Mouse (Mus musculus) kidney, adult 2 months (tissue): ENCODE results near the gene Fosl2. TPM values are rescaled to one million over a fixed set of nuclear protein-coding genes. Genes with fewer than 3 reads are reported as not detected.

Experiments
- DNase-seq: peaks from one replicate; pipeline ENCODE4 v3.0.0; 2021
- H3K27ac ChIP-seq: fragments of 200-500 bp; 2 replicates; pipeline ENCODE4 v1.5.1; 2012; ENCODE audit warnings: low read depth, low read length, control low read depth, inconsistent platforms; ENCODE audit not compliant: insufficient read depth
- H3K27me3 ChIP-seq: fragments of 200-500 bp; replicated peaks from 2 replicates; pipeline ENCODE4 v1.6.1; 2012; ENCODE audit warnings: mild to moderate bottlenecking, moderate library complexity, low read length, inconsistent platforms; ENCODE audit not compliant: control insufficient read depth, insufficient read depth
- H3K36me3 ChIP-seq: fragments of 200-500 bp; 2 replicates; pipeline ENCODE4 v1.6.1; 2012; ENCODE audit warnings: mild to moderate bottlenecking, moderate library complexity, low read length, inconsistent platforms; ENCODE audit not compliant: control insufficient read depth, insufficient read depth
- H3K4me1 ChIP-seq: fragments of 200-500 bp; 2 replicates; pipeline ENCODE4 v1.6.1; 2011; ENCODE audit warnings: low read length; ENCODE audit not compliant: control insufficient read depth, insufficient read depth
- H3K4me3 ChIP-seq: fragments of 200-500 bp; 2 replicates; pipeline ENCODE4 v1.5.1; 2011; ENCODE audit warnings: mild to moderate bottlenecking, low read depth, low read length, control low read depth; ENCODE audit not compliant: insufficient read depth
- CTCF ChIP-seq: fragments of 200-500 bp; conservative IDR thresholded peaks from 2 replicates; pipeline ENCODE4 v1.5.1; 2011; ENCODE audit warnings: low read depth, mild to moderate bottlenecking, control low read depth, low read length, moderate library complexity, mixed read lengths; ENCODE audit not compliant: insufficient read depth, insufficient read length
- POLR2A ChIP-seq: fragments of 200-500 bp; IDR thresholded peaks from one replicate; pipeline ENCODE4 v1.6.1; 2011; ENCODE audit warnings: low read depth, low read length, control low read depth
- WGBS: fragments of 180-500 bp; shearing (Covaris S2); methylation state at CpG from one replicate; pipeline ENCODE4 v1.1.7; 2018; 5-methylcytosine and 5-hydroxymethylcytosine counted together
- polyA plus RNA-seq: library from polyadenylated mRNA; depleted of rRNA; stranded (reverse); fragments of >200 nt; gene quantifications from 2 replicates; pipeline ENCODE4 v1.2.3, GENCODE M21; 2012

The Fosl2 gene
- polyA plus RNA-seq, 1 experiment: 7.5 TPM

DNA sequence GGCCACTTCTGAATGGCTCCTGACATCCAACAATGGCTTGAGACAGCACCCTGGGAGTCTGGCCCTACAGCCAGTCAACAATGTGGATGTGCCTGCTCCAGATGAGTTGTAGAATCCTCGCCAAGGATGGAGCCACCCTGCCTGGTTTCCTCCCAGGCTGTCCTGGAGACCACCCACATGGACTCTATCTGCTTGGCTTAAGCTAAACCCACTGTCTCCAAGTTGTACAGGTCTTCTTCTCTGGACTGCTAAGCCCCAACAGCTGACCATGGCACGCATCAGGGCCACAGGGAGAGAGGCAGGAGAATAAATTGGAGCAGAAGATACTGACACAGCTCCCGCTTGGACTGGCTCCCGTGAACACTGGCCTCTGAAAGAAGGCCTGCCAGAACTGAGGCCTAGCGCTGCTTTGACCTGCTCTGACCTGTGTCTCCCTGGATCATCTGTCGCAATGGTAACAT lies 32.6 kb upstream of the Fosl2 start:
- H3K36me3 ChIP-seq: no peaks in the 10 kb centered on the region
- WGBS: 89% methylated on average over 6 of the region's 6 CpGs
- DNase-seq: peak; percentile 36
- H3K27me3 ChIP-seq: no peaks in the 10 kb centered on the region
- H3K4me3 ChIP-seq: no peak overlapping the region
- H3K4me1 ChIP-seq: no peaks in the 10 kb centered on the region
- TF ChIP-seq POLR2A: no peak
- H3K27ac ChIP-seq: no peak overlapping the region

DNA sequence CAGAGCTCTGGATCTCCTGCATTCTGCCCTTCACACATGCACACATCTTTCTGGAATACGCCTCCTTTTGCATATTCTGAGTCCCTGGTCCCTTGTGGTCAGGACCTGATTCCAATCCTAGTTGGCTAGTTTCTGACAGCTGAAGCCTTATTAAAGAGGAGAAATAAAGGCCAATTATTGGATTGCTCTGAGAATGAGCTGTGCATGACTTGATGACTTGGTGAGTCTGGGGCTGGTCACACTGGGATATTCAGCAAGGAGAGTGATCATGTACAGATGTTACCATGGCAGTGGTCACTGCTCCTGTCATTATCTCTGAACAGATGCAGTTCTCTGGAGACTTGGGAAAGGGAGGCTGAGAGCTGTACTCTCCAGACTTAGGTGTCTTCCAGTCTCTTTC lies 32.1 kb upstream of the Fosl2 start:
- Histone ChIP-seq H3K27ac (no peak overlapping the region), H3K36me3 (no peaks in the 10 kb centered on the region), H3K4me1 (no peaks in the 10 kb centered on the region), H3K4me3 (no peak overlapping the region), H3K27me3 (no peaks in the 10 kb centered on the region)
- no peak for DNase-seq
- WGBS: 91% methylated on average over 1 of the region's 1 CpGs
- no peak for TF ChIP-seq POLR2A
- TF ChIP-seq CTCF: no peak

DNA sequence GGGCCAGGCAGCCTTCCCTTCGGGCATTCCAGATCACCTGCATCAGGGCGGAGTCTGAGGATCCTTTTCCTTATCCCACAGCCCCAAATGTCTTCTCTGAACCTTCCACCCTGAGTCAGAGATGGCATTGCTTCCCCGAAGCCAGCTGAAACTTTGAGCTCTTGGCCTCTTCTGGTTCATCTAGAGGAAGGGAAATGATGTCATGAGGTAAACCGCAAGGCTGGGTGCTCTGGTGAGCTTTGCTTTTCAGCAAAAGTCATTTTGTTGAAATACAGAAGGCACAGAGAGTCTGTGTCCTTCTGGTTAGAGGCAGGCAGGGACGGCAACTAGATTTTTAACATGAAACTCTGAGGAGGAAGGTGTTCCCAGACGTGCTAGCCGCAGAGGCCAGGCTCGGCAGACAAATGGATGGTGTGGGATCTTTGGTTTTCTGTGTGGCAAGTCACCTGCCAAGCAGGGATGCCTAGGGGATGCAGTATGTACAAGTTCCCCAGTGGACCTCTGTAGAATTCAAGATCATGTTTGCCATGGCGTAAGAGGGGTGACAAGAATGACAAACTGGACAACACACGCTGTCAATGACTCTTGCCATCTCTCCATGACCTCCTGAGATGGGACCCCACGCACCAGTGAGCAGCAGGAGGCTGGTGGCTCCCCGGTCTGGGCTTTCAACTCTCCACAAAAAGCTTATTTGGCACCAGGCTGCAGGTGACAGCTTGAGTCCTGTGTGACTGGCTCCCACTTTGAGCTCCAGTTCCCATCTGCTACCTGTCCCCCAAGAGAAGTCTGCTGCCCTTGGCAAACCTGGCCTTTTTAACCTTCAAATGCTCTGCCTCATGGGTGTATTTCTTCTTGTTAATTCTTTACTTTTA lies 31.2 kb upstream of the Fosl2 start:
- no peak overlapping the region for H3K4me3 ChIP-seq
- no peaks in the 10 kb centered on the region for H3K4me1 ChIP-seq
- no peak overlapping the region for H3K27ac ChIP-seq
- TF ChIP-seq CTCF (no peak), POLR2A (no peak)
- no peaks in the 10 kb centered on the region for H3K27me3 ChIP-seq
- peak; percentile 19 for DNase-seq
- no peaks in the 10 kb centered on the region for H3K36me3 ChIP-seq
- 84% methylated on average over 12 of the region's 12 CpGs for WGBS

DNA sequence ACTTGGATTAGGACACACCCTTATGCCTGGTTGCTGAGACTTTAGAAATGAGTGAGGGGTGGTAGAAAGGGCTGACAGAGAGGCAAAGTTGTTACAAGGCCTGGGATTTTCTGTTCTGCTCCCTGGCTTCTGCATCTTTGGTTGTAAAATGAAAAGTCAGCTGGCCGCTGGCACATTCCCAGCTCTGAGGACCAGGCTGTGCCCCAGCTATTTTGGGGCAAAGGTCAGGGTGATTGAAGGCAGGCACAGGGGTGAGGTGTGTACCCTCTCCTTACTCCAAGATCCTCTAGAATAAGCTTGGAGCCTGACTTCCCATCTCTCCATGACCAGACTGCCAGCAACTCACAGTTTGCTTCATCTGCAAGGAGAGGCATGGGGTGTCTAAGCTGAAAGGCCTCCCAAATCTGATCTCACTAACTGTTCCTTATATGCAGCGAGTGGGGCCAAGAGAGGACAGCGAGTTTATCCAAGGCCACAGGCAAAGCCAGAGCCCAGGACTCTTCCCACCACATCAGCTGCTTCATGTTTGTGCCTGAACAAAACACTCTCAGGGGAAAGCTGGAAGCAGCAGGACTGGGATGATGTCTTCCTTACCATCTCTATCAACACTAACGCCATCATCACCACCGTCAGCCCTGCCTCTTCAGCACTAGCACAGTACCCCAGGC lies 29.0 kb upstream of the Fosl2 start:
- H3K36me3 ChIP-seq: no peaks in the 10 kb centered on the region

DNA sequence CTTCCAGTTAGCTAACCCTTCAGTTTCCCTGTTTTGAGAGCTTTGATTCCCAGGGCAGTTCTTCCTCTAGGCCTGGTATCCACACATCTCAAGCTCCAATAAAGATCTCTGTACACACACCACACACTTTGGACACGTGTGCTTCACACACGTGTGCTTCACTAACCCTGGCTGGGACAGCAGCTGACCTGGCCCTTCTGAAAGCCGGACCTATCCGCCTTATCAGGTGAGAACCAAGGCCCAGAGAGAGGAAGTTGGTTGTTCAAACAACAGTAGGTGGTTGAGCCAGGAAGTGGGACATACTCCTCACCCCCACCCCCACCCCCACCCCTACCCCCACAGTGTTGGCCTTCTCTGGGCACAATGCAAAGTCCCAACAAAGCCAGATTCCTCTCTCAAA lies 24.9 kb upstream of the Fosl2 start:
- H3K36me3 ChIP-seq: no peaks in the 10 kb centered on the region
- H3K4me3 ChIP-seq: no peak overlapping the region
- H3K27me3 ChIP-seq: no peaks in the 10 kb centered on the region
- WGBS: 86% methylated on average over 4 of the region's 4 CpGs
- no peak for DNase-seq
- TF ChIP-seq POLR2A: no peak
- TF ChIP-seq CTCF: no peak
- H3K4me1 ChIP-seq: no peaks in the 10 kb centered on the region
- H3K27ac ChIP-seq: no peak overlapping the region

More for the DNA sequence above, 29.0 kb upstream of the Fosl2 start:
- DNase-seq: no peak
- 87% methylated on average over 5 of the region's 5 CpGs for WGBS
- H3K4me1 ChIP-seq: no peaks in the 10 kb centered on the region
- TF ChIP-seq CTCF (no peak), POLR2A (no peak)
- H3K27ac ChIP-seq: no peak overlapping the region
- no peak overlapping the region for H3K4me3 ChIP-seq
- H3K27me3 ChIP-seq: no peaks in the 10 kb centered on the region

DNA sequence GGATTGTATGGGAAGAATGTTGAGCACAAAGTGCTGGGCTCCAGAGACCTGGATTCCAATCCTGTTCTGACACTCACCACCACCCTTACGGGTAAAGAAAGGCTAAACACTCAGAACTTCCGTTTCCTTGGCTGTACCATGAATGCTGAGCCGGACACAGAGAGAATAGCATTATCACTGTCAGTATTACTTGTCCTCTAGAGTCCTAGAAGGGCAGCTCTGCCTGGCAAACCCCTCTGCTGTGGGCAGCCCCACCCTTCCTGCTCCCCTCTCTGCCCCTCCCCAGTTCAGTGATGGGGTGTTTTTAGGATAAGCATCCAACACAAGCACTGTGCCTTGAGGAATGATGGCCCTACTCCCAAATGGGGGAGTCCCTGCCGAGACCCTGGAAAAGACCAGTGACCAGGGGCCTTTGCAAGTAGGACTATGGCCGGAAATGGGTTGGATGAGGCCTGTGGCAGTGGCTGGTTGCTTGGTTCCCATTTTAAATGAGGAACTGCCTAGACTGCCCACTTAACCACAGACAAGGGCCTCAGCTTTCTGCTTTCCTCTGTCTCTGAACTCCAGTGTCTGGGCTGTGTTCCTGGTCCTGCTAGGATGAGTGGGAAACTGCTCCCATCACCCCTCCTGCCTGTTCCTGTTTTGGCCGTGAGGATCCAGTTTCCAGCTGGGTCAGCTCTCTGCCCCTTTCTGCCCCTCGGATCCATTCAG lies 23.2 kb upstream of the Fosl2 start:
- TF ChIP-seq POLR2A (no peak), CTCF (no peak)
- Histone ChIP-seq H3K4me1 (no peaks in the 10 kb centered on the region), H3K36me3 (no peaks in the 10 kb centered on the region), H3K4me3 (no peak overlapping the region), H3K27me3 (no peaks in the 10 kb centered on the region), H3K27ac (no peak overlapping the region)
- WGBS: 82% methylated on average over 7 of the region's 7 CpGs
- DNase-seq: peak; percentile 16

DNA sequence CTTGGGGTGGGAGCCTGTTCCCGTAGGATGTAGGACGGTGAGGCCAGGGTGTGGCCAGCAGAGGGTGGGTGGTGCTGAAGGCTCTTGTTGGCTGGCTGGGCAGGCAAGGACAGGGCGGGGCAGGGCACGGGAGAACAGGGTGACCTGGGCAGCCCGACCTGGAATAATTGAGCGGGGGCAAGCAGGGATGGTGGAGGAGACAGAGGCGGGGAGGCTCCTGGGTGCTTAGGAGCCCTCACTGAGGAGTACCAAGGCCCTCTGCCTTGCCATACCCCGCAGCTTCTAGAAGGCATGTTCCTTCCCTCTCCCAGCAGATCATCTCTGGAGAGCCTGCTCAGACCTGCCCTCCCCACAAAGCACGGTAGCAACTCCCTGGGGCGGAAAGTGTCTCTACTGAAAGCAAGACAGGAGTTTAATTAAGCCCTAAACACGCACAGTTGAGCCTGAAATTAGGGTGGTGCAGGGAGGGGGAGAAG lies 14.7 kb upstream of the Fosl2 start:
- TF ChIP-seq CTCF (no peak), POLR2A (no peak)
- WGBS: 34% methylated on average over 11 of the region's 11 CpGs

More for the DNA sequence above, 14.7 kb upstream of the Fosl2 start:
- Histone ChIP-seq H3K36me3 (no peaks in the 10 kb centered on the region), H3K4me1 (no peaks in the 10 kb centered on the region), H3K4me3 (no peak overlapping the region), H3K27ac (no peak overlapping the region), H3K27me3 (no peaks in the 10 kb centered on the region)
- DNase-seq: no peak
